Mouse (Mus musculus): ENCODE data around the gene Nol10. TPM values are rescaled to one million over a fixed set of nuclear protein-coding genes. Genes with fewer than 3 reads are reported as not detected.
A peak's percentile ranks its signal among the peaks of the same experiment; 100 is the strongest.

Gene Nol10
- polyA plus RNA-seq, 1 experiment = 25.5 TPM

DNA sequence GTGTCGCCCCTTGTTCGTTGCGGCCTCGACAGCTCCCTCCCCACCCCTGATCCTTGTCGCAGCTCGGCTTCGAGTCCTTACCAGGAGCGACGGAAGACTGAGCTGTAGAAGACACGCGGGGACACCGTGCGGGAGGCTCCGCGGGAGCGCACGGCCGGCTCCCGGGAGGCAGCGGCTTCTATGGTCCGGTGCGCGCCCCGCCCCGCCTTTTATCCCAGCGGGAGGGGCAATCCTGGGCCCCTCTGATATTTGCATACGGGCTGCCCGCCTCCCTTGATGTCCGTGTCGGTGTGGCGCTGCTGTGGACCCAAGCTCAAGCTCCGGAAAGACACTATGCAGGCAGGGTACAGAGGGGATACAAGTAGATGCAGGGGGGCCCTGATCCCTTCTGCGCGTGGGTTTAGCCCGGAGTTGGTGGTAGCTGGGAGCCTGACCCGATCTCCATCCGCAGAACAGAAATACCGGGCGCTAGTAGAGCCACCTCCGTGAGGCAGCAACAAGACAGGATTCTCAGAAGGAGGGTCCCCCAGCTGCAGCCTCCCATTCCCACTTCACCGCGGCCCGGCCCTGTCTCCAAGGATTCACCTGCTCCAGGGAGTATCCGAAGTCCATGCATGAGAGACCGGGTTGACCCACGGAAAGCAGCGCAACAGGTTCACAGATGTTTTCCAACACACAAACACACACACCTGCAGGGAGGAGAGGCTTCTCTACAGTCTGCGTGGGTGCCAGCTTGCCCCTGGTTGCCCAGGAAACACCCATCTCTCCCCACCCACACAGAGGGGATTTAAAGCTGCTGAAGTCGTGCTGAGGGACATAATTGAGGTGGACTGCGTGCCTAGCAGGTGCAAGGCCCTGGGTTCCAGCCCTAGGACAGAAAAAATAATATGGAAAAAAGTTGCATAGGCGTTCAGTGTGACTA is 23.4 kb upstream of the Nol10 start:
- H3K4me3 ChIP-seq (ENCODE audit: insufficient read depth, low read length) = peak overlapping the region; percentile 15
- TF ChIP-seq POLR2A (IDR thresholded peaks at IDR 0.05; ENCODE audit: low read depth, low read length) (no peak), CTCF (IDR thresholded peaks at IDR 0.05; ENCODE audit: borderline replicate concordance, insufficient read depth, low read length) (no peak)

DNA sequence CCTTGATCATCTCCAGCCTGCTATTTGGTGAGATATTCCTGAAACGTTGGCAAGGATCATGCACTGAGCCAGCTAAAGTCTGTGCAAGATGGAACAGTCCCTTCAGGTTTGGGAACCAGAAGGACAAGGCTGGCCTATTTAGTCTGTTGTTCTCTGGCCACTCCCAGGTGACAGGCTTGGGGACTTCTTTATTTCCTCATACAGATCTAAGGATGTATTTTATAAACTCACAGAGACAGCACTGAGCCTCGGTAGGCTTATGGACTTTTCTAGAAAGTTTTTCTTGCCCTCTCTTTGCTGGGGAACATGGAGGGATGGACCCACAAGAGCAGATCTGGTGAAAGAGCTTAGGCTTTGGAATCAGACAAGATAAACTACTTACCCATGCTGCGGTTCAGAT is 19.0 kb upstream of the Nol10 start, which contains the start of gene Atp6v1c2:
TSS of gene Atp6v1c2 (minus strand) at position 101 of the 400 bp plus-strand sequence.
- H3K4me1 ChIP-seq (ENCODE audit: control insufficient read depth, insufficient read depth, low read length) = no peaks in the 10 kb centered on the region
- H3K27ac ChIP-seq (ENCODE audit: insufficient read depth, low read length) = no peak within 1 kb of the TSS
- TF ChIP-seq CTCF (IDR thresholded peaks at IDR 0.05; ENCODE audit: borderline replicate concordance, insufficient read depth, low read length) = no peak
- no peak for TF ChIP-seq POLR2A (IDR thresholded peaks at IDR 0.05; ENCODE audit: low read depth, low read length)
- no peak within 1 kb of the TSS for H3K4me3 ChIP-seq (ENCODE audit: insufficient read depth, low read length)

More for the DNA sequence above, 23.4 kb upstream of the Nol10 start:
- H3K4me1 ChIP-seq (ENCODE audit: control insufficient read depth, insufficient read depth, low read length) = no peaks in the 10 kb centered on the region
- H3K27ac ChIP-seq (ENCODE audit: insufficient read depth, low read length) = no peak overlapping the region

DNA sequence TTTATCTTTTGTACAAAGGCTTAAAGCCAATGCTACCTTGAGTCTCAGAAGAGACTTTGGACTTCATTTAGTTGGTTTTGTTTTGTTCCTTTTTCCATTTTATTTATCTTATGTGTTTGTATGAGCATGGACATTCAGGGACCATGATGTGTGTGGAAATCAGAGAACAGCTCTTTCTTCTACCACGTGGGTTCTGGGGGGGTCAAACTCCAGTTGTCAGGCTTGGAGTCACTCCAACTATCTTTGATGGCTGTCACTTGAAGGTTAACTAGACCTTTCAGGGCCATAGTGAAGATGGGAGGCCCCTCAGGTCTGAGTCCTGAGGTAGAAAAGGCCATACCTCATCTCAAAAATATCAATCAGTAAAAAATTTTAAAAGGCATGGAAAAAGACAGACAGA is 14.8 kb upstream of the Nol10 start:
- H3K4me3 ChIP-seq (ENCODE audit: insufficient read depth, low read length) = no peak overlapping the region
- no peak for TF ChIP-seq CTCF (IDR thresholded peaks at IDR 0.05; ENCODE audit: borderline replicate concordance, insufficient read depth, low read length)
- no peak for TF ChIP-seq POLR2A (IDR thresholded peaks at IDR 0.05; ENCODE audit: low read depth, low read length)
- no peak overlapping the region for H3K27ac ChIP-seq (ENCODE audit: insufficient read depth, low read length)
- H3K4me1 ChIP-seq (ENCODE audit: control insufficient read depth, insufficient read depth, low read length) = no peaks in the 10 kb centered on the region

DNA sequence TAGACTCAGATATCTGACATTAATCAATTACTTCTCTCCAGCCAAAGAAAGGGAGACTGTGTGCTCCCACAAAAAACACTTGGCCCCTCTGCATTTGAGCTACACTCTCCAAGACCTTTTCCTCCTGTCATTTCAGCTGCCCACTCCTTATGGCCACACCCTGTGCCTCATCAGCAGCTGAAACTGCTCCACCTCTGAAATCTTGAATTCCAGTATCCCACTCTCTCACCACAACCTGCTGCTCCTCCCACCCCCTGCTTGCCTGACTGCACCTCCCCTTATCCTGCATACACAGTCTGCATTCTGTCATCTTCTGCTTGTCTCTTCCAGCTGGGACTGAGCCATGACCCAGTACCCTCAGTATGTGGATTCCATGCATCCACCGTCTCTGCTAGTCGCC is 9.9 kb upstream of the Nol10 start:
- no peak overlapping the region for H3K4me3 ChIP-seq (ENCODE audit: insufficient read depth, low read length)
- TF ChIP-seq CTCF (IDR thresholded peaks at IDR 0.05; ENCODE audit: borderline replicate concordance, insufficient read depth, low read length) = no peak
- TF ChIP-seq POLR2A (IDR thresholded peaks at IDR 0.05; ENCODE audit: low read depth, low read length) = no peak
- no peaks in the 10 kb centered on the region for H3K4me1 ChIP-seq (ENCODE audit: control insufficient read depth, insufficient read depth, low read length)
- H3K27ac ChIP-seq (ENCODE audit: insufficient read depth, low read length) = no peak overlapping the region

DNA sequence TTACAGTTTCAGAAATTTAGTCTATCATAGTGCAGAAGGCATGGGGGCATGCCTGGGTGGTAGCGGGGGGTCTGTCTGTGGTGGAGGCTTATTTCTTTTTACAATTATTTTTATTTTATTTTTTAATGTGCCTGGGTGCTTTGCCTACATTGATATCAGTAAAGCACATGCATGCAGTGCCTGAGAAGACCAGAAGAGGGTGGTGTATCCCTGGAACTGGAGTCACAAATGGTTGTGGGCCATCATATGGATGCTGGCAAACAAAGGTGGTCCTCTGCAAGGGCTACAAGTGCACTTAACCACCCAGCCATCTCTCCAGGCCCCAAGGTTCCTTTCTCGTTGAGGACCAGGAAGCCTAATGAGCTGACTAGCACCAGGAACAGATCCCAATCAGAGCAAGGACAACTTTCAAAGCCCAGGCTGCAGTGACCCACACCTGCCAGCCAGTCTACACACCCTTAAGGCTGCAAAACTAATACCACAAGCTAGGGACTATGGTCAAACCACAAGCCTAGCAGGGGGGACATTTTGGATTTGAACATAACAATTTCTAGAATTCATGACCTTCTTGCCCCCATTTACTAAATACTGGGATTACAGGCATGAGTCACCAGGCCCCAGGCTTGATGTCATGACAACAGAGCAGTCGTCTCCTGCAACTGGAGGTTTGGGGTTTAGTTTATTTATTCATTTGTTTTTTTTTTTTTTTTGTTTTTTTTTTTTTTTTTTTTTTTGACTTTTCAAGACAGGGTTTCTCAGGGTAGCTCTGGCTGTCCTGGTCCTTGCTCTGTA is 8.9 kb upstream of the Nol10 start:
- no peaks in the 10 kb centered on the region for H3K4me1 ChIP-seq (ENCODE audit: control insufficient read depth, insufficient read depth, low read length)
- TF ChIP-seq CTCF (IDR thresholded peaks at IDR 0.05; ENCODE audit: borderline replicate concordance, insufficient read depth, low read length) = no peak
- no peak for TF ChIP-seq POLR2A (IDR thresholded peaks at IDR 0.05; ENCODE audit: low read depth, low read length)
- H3K27ac ChIP-seq (ENCODE audit: insufficient read depth, low read length) = no peak overlapping the region
- no peak overlapping the region for H3K4me3 ChIP-seq (ENCODE audit: insufficient read depth, low read length)

DNA sequence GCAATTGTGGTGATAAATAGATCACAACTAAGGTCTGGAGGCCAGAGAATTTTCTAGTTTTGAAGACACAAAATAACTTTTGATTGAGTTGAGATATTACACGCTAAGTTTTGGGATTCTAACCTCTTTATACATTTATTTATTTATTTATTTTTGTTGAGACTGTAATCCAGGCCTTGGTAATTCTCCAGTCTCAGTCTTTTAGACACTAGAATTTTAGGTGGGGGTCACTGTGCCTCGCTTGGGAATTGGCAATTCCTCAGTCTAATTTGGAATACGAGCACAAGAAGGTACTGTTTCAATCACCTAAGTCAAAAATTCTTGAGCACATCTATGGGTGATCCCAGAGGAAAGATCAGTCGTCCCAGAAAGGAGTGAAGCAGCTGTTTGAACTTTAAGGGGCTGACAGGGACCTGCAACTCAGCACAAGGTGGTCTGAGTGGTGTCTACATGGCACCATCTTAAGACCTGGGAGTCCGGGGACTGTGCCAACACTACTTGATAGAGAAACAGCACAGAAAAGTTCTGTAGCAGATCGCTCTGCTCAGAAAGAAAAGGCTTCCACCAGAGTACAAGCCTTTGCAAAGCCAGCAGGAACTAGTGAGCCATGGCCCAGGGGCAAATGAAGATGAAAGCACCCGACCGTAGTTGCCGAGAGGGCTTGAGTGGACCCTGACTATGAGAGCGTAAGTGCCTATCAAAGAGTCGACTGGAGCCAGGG is 771 bp upstream of the Nol10 start:
- no peak overlapping the region for H3K27ac ChIP-seq (ENCODE audit: insufficient read depth, low read length)
- H3K4me3 ChIP-seq (ENCODE audit: insufficient read depth, low read length) = peak overlapping the region; percentile 78
- H3K4me1 ChIP-seq (ENCODE audit: control insufficient read depth, insufficient read depth, low read length) = no peaks in the 10 kb centered on the region
- TF ChIP-seq CTCF (IDR thresholded peaks at IDR 0.05; ENCODE audit: borderline replicate concordance, insufficient read depth, low read length) = no peak
- peak; percentile 52; the same call in 1 of the 2 replicates for TF ChIP-seq POLR2A (IDR thresholded peaks at IDR 0.05; ENCODE audit: low read depth, low read length)

DNA sequence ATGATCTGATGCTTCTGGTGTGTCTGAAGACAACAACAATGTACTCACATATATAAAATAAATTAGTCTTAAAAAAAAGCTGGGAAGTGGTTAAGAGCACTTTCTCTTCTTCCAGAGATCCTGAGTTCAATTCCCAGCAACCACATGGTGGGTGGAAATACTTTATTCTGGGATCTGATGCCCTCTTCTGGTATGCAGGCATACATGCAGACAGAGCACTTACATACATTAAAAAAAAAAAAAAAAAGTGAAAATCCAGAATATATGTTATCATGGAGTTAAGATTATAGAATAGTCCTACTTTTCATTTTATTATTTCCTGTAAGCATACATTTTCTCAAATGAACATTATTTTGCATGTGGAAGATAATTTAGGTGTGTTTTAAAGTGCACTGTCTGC is 1.8 kb downstream of the Nol10 start:
- H3K27ac ChIP-seq (ENCODE audit: insufficient read depth, low read length) = no peak overlapping the region
- no peak overlapping the region for H3K4me3 ChIP-seq (ENCODE audit: insufficient read depth, low read length)
- no peaks in the 10 kb centered on the region for H3K4me1 ChIP-seq (ENCODE audit: control insufficient read depth, insufficient read depth, low read length)
- TF ChIP-seq CTCF (IDR thresholded peaks at IDR 0.05; ENCODE audit: borderline replicate concordance, insufficient read depth, low read length) = no peak
- no peak for TF ChIP-seq POLR2A (IDR thresholded peaks at IDR 0.05; ENCODE audit: low read depth, low read length)

DNA sequence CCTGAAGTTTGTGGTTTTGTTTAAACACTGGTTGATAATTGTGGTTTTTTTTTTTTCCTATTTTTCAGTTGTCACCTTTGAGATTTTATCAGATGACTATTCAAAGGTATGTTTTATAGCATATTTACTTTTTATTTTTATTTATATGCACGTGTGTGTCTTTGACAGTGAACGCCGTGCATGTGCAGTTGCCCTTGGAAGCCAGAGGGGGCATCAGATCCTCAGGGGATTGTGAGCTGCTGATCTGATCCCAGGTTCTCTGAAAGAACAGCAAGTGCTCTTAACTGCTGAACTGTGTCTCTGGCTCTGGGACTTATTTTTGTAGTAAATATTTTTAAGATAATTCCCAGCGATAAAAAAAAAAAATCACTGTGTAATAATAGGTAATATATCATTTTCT is 8.6 kb downstream of the Nol10 start:
- Histone ChIP-seq H3K27ac (ENCODE audit: insufficient read depth, low read length) (no peak overlapping the region), H3K4me1 (ENCODE audit: control insufficient read depth, insufficient read depth, low read length) (no peaks in the 10 kb centered on the region), H3K4me3 (ENCODE audit: insufficient read depth, low read length) (no peak overlapping the region)
- TF ChIP-seq POLR2A (IDR thresholded peaks at IDR 0.05; ENCODE audit: low read depth, low read length) (no peak), CTCF (IDR thresholded peaks at IDR 0.05; ENCODE audit: borderline replicate concordance, insufficient read depth, low read length) (peak; percentile 20; the same call in 1 of the 2 replicates)

DNA sequence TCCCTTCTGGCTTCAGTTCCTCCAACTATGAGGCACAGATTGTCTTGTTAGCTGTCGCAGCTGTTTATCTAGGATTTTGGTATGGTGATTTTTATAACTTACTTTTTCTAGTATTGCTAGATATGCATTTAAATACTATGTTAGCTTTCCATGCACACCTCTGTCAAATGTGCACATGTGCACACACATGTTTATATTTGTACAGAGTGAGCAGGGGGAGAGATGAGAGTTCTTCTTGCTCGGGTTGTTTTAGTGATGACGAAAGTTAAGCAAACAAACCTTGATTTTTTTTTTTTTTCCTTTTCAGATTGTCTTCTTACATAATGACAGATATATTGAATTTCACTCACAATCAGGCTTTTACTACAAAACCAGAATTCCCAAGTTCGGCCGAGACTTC is 9.5 kb downstream of the Nol10 start:
- Histone ChIP-seq H3K4me1 (ENCODE audit: control insufficient read depth, insufficient read depth, low read length) (no peaks in the 10 kb centered on the region), H3K4me3 (ENCODE audit: insufficient read depth, low read length) (no peak overlapping the region), H3K27ac (ENCODE audit: insufficient read depth, low read length) (no peak overlapping the region)
- no peak for TF ChIP-seq POLR2A (IDR thresholded peaks at IDR 0.05; ENCODE audit: low read depth, low read length)
- TF ChIP-seq CTCF (IDR thresholded peaks at IDR 0.05; ENCODE audit: borderline replicate concordance, insufficient read depth, low read length) = no peak
